Mouse (Mus musculus): Measurements from ENCODE around the gene Spib. TPM values are rescaled to one million over a fixed set of nuclear protein-coding genes. Genes with fewer than 3 reads are reported as not detected.

Gene Spib
- total RNA-seq, 2 experiments from 2014 or later, result 0.20 TPM; not detected in 1

DNA sequence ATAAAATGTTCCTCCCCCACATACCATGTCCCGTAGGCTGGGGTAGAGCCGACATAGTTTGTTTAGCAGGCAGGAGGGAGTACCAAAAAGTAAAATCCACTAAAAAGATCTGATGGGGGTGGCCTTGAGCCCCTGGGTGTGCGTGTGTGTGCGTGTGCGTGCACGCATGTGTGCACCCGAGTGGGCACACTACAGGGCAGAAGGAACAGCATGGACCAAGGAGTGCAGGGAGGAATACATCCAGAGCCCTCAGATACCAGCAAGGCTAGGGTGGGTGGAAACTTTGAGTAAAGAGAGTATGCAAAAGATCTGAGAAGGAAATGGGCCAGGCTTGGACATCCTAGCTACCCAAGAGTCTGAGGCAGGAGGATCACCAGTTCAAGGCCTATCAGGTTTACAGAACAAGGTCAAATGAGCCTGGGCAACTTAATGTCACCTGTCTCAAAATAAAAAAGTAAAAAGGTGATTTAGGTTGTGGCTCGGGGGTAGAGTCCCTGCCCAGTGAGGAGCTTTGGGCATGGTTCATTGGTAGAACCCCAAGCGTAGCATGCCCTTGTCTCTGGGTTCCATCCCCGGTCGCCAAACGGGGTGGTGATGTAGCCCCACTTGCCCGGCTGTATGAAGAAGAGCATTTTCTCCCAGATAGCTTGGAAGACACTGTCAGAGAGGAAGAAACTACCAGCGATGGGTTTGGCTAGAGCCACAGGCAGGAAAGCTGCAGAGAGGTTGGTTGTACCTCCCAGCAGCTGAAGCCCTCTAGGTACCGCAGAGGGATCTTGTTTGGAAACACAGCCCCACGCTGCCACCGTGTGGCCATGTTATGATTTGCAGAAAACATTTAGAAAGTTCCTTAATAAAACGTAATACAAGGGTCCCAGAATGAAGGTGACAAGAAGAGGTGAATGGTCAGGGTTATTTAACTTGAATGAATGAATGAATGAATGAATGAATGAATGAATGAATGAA lies 28.8 kb upstream of the Spib start:
- TF ChIP-seq CTCF (IDR thresholded peaks at IDR 0.05), result peak; percentile 80
- intact Hi-C loops (cut with DNase I), result loop anchor here (2.0 to 5.0 kb wide), 4 partner anchors 40 to 298 kb away; no protein-coding TSS in a partner anchor
- peak; percentile 76 to 79 for DNase-seq (ENCODE audit: extremely low spot score in 1 of 2, low spot score in 2 of 2)
- no peak overlapping the region for H3K27ac ChIP-seq
- no peak overlapping the region for H3K4me3 ChIP-seq

DNA sequence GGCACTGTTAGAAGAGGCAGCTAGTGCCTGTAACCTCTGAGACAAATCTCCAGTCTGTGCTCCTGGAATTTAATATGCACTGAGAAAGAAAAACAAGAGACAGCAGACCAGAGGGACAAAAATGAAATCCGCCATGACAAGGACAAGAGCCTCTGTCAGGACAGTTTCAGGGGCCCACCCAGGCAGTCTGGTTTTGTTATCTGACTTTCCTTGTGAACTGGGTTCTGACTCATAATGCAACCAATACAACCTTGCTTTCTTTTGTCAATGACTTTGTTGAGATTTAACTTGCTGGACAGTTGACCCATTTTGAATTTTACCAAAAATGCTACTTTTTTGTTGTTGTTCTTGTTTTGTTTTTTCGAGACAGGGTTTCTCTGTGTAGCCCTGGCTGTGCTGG lies 25.8 kb upstream of the Spib start:
- Histone ChIP-seq H3K27ac (no peak overlapping the region), H3K4me3 (no peak overlapping the region)
- TF ChIP-seq CTCF (IDR thresholded peaks at IDR 0.05), result no peak
- no peak for DNase-seq (ENCODE audit: extremely low spot score in 1 of 2, low spot score in 2 of 2)
- intact Hi-C loops (cut with DNase I), result no loop called here

DNA sequence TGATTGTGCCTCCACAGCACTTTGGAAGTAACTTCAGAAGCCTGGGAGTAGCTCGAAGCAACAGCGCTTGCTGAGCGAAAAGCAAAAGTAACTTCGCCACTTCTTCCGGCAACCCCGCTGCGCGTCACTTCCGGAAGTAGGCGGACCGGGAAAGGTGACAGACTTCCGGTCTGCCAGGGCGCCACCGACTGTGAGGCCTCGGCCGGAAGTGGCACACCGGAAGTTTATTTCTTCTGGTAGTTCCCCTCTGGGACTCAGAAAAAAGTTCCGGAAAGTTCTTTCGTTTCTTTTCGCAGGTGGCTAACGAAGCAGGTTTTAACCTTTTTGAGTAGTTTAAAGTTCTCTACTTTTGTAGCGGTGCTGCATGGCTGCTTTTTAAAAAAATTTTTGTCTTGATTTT lies 22.0 kb upstream of the Spib start, which contains the start of gene Nr1h2:
Gene Nr1h2, minus strand, starts transcription at position 126 of the 400 bp plus-strand sequence.
- Histone ChIP-seq H3K27ac (peak within 1 kb of the TSS; percentile 89), H3K4me3 (peak within 1 kb of the TSS; percentile 95)
- intact Hi-C loops (cut with DNase I), result loop anchor here (5.0 kb wide), 1 partner anchor 177 kb away; no protein-coding TSS in a partner anchor
- TF ChIP-seq CTCF (IDR thresholded peaks at IDR 0.05), result peak; percentile 15
- DNase-seq (ENCODE audit: extremely low spot score in 1 of 2, low spot score in 2 of 2), result peak; percentile 94 to 96

DNA sequence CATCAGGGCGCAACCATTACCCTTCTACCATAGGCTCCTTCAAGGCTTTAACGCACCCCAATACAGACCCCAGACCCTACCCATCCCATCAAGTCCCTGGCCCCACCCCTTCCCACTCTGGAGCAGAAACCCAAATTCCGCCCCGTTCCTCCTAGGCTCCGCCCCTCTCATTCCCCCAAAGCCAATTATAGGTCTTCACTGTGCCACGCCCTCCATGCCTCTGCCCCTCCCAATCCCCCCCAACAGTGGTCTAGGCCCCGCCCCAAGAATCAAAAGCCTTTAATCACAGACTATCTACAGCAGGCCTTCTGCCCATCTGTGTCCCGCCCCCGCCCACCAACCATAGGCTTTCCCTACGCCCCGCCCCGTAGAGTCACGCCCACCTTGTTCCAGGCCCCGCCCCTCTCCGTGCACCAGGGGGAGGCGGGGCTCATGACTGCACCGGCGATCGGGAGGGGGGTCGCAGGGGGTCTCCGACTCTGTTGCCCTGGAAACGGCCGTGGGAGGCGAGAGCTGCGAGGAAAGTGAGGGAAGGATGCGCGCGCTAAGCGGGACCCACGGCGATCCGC lies 21.4 kb upstream of the Spib start:
- no peak for TF ChIP-seq CTCF (IDR thresholded peaks at IDR 0.05)
- peak overlapping the region; percentile 89 for H3K27ac ChIP-seq
- intact Hi-C loops (cut with DNase I), result loop anchor here (5.0 kb wide), 1 partner anchor 176 kb away; no protein-coding TSS in a partner anchor
- H3K4me3 ChIP-seq, result peak overlapping the region; percentile 95
- peak in 1 of 2 experiments; percentile 47 for DNase-seq (ENCODE audit: extremely low spot score in 1 of 2, low spot score in 2 of 2)

GRCm38 (mm10) chr7:44552141-44552908 lies 20.5 kb upstream of the Spib start:
- H3K4me3 ChIP-seq, result no peak overlapping the region; the same call in 1 of the 2 replicates
- intact Hi-C loops (cut with DNase I), result loop anchor here (5.0 kb wide), 1 partner anchor 175 kb away; no protein-coding TSS in a partner anchor

DNA sequence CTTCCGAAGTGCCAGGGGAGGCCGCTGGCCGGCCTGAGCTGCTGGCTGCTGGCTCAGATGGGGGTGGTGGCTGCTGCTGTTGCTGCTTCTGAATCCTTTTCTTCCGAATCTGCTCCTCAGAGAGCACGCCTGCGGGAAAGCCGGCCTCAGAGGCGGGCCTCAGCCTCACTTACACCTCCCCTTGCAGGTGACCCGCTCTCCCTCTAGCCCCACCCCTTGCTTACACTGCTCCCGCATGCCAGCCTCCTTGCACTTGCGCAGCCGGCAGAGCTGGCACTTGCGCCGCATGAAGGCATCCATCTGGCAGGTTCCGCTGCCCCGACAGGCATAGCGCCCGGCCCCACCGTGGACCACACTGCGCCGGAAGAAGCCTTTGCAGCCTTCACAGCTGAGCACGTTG lies 19.9 kb upstream of the Spib start:
- intact Hi-C loops (cut with DNase I), result loop anchor here (5.0 kb wide), 1 partner anchor 174 kb away; no protein-coding TSS in a partner anchor
- DNase-seq (ENCODE audit: extremely low spot score in 1 of 2, low spot score in 2 of 2), result no peak

More at GRCm38 (mm10) chr7:44552141-44552908, 20.5 kb upstream of the Spib start:
- H3K27ac ChIP-seq, result no peak overlapping the region
- DNase-seq (ENCODE audit: extremely low spot score in 1 of 2, low spot score in 2 of 2), result no peak
- no peak for TF ChIP-seq CTCF (IDR thresholded peaks at IDR 0.05)

GRCm38 (mm10) chr7:44551301-44551700 lies 19.4 kb upstream of the Spib start:
- DNase-seq (ENCODE audit: extremely low spot score in 1 of 2, low spot score in 2 of 2), result no peak
- TF ChIP-seq CTCF (IDR thresholded peaks at IDR 0.05), result no peak
- no peak overlapping the region for H3K27ac ChIP-seq
- intact Hi-C loops (cut with DNase I), result loop anchor here (5.0 kb wide), 1 partner anchor 174 kb away; no protein-coding TSS in a partner anchor
- no peak overlapping the region for H3K4me3 ChIP-seq

More for the DNA sequence above, 19.9 kb upstream of the Spib start:
- TF ChIP-seq CTCF (IDR thresholded peaks at IDR 0.05), result no peak
- Histone ChIP-seq H3K4me3 (no peak overlapping the region), H3K27ac (no peak overlapping the region)

DNA sequence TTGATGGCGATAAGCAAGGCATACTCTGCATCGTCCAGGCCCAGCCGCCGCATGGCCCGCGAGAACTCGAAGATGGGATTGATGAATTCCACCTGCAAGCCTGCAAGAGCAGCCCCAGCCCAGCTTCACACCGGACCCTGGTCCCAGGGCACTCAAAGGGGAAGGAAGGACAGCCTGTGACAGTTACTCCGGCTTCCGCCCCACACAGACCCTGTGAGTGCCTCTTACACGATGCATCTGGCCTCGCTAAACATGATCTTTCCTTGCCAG lies 18.5 kb upstream of the Spib start:
- no peak overlapping the region for H3K4me3 ChIP-seq
- intact Hi-C loops (cut with DNase I), result loop anchor here (5.0 kb wide), 1 partner anchor 173 kb away; no protein-coding TSS in a partner anchor
- no peak overlapping the region for H3K27ac ChIP-seq
- no peak for TF ChIP-seq CTCF (IDR thresholded peaks at IDR 0.05)
- no peak for DNase-seq (ENCODE audit: extremely low spot score in 1 of 2, low spot score in 2 of 2)

- Histone ChIP-seq H3K4me3 (no peak overlapping the region), H3K27ac (no peak overlapping the region)
- DNase-seq (ENCODE audit: extremely low spot score in 1 of 2, low spot score in 2 of 2), result no peak
- no peak for TF ChIP-seq CTCF (IDR thresholded peaks at IDR 0.05)
- intact Hi-C loops (cut with DNase I), result loop anchor here (2.0 to 5.0 kb wide), 3 partner anchors 23 to 173 kb away; no protein-coding TSS in a partner anchor
Observed at GRCm38 (mm10) chr7:44549621-44550408, 17.9 kb upstream of the Spib start.

GRCm38 (mm10) chr7:44548497-44549087 lies 16.7 kb upstream of the Spib start, which contains the start of gene Pold1:
Gene Pold1, minus strand, starts transcription at chr7:44548849.
- intact Hi-C loops (cut with DNase I), result loop anchor here (2.0 kb wide), 2 partner anchors 22 to 48 kb away; no protein-coding TSS in a partner anchor
- DNase-seq (ENCODE audit: extremely low spot score in 1 of 2, low spot score in 2 of 2), result peak; percentile 99
- peak; percentile 90 for TF ChIP-seq CTCF (IDR thresholded peaks at IDR 0.05)
- Histone ChIP-seq H3K27ac (peak within 1 kb of the TSS; percentile 12), H3K4me3 (peak within 1 kb of the TSS; percentile 61)
